Mouse (Mus musculus): ENCODE measurements around the gene Sarnp.

Sarnp gene

GRCm38 (mm10) chr10:128891296-128892094 lies 74.4 kb downstream of the Sarnp start, which contains the start of gene Gdf11:
Gene Gdf11 (minus strand): TSS chr10:128891718.
- DNase-seq = no peak

DNA sequence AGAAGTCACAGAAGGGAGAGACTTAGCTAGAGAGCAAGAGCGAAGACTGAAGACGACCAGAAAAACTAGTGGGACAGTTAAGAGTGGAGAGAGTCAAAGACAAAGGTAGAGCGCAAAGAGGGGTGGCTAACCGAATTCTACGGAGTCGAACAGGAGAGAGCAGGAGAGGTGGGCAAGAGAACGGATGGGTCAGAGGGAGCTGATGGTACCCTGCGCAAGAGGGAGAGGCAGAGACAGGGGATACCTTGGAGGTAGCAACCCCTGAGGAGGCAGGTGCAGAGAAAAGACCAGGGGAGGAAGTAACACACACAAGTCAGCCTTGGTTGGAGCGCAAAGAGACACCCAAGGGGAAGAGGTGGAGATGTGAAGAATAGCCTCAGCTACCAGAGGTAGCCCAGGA lies 75.1 kb downstream of the Sarnp start:
- no peak for DNase-seq

DNA sequence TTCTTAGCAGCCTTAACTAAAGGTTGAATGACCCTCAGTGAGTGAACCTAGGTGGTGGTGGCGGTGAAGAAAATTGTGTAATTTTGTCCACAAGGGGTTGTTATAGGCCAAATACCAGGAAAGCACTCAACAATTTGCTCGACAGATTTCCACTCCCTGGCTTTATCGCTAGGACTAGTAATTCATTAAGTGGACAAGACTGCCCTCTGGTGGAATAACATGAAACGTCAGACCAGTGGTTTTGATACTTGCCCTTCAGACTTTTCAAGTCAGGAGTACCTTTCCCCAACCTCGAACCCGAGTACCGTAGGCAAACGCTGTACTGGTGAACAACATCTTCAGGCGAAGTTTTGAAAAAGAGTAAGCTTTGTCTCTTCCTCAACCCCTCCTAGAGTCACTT lies 78.3 kb downstream of the Sarnp start:
- peak; percentile 96 for DNase-seq

DNA sequence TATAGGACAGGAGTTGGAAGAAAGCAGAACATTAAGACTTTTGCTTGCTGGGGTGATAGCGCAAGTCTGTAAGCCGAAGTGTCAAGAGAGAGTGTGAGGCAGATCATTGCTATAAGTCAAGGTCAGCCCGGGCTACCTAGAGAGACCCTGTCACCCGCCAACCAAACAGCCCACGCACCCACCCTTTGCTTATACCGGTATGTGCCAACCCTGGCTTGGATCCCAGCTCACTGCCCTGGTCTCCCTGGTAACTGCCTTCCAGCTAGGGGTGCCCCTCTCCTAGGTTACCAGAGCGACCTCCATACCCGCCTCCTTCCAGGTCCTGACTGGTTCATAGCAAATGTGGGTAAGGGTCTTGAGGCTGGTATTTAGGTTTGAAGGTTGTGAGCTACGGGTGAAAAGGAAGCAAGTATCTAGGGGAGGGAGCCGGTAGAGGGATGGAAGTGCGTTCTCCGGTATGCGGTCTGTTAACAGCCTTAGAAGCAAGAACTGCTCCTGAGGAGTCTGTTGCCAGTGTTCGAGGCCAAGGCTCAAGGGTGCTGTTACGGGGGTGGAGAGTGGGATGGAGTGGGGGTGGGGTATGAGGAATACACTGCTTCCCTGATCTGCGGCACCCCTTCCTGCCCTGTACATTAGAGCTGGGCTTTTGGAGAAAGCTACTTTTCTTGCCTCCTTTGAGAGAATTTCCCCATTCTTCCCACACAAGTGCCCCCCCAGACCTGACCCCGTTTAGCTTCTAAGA lies 79.0 kb downstream of the Sarnp start:
- DNase-seq = peak; percentile 65

- no peak for DNase-seq
Measured at GRCm38 (mm10) chr10:128896807-128897206, 79.7 kb downstream of the Sarnp start.

DNA sequence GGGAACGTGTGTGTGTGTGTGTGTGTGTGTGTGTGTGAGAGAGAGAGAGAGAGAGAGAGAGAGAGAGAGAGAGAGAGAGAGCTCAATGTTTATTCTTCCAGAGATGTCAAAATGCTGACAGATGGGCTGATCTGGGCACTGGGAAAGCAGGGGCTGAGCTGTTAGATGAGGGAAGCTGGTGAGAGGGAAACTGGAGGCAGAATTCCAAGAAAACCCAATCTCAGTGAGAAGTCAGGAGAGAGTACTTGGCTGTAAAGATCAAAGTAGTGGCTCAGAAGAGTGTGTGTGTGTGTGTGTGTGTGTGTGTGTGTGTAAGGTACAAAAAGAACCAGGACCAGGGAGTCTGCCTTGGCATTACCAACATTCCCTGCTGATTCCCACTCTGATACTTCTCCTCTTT lies 80.4 kb downstream of the Sarnp start:
- DNase-seq = no peak

DNA sequence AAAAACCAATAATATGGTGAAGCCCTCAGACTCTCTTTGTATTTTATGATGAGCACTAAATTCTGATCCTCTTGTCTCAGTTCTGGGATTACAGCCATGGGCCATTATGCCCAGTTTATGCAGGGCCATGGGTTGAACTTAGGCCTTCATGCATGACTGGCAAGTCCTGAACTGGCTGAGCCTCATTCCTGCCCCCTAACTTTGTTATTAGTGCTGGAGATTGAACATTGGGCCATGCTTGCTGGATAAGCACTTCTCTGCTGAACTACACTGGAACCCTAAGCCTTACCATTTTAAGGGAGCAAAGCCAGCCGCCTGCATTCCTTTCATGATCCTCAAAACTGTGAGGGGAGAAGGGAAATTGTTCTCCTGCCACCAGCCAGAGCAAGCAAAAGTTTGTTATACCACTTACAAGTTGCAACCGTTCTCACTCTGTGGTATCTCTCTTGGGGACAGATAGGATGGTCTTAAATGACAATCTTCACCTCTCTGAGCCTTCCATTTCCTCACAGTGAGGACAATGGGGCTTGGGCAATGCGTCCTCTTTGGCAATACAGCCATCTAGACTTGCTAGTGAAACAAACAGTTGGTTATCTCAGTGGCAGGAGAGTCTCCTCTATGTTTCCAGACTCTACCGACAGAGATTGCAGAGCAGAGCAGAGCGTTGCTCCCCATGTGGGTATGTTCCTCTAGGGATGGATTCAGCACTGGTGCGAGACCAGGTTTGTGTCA lies 82.8 kb downstream of the Sarnp start:
- DNase-seq = peak; percentile 93

- DNase-seq = peak; percentile 20
Measured at GRCm38 (mm10) chr10:128900698-128901097, 83.6 kb downstream of the Sarnp start, which contains the start of gene Cd63. Gene Cd63 (plus strand): TSS chr10:128900989.

- no peak for DNase-seq
Measured at GRCm38 (mm10) chr10:128901409-128901808, 84.3 kb downstream of the Sarnp start.

- peak; percentile 71 for DNase-seq
Measured at GRCm38 (mm10) chr10:128902409-128902988, 85.4 kb downstream of the Sarnp start.

- peak; percentile 79 for DNase-seq
Measured at GRCm38 (mm10) chr10:128904812-128905211, 87.7 kb downstream of the Sarnp start.

DNA sequence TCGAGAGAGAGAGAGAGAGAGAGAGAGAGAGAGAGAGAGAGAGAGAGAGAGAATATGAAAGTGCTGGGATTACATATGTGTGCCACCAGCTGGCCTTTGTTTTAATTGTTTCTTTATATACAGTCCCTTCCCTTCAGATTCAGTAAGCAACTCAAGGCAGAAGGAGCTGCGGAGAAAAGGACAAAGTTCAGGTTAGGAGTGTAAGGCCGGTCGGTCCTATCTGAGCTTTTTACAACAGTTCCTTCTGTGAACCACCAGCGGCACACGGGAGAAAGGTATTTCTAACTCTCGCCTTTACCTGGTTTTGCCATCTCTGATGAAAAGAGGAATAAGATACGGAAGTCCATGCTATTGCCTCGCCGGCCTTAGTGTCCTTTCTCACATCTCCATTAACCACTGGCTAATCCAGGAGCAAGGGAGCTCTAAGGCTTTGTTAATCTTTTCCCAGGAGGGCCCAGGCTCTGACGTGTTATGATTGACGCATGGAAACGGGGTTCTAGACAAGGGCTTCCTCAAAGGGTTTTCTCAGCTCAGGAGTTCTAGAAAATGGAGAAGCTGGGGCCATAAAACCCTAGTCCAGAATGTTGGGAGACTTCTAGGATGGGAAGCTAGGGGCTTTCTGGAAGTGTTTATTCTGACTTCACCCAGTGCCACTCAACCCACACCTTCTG lies 91.8 kb downstream of the Sarnp start:
- peak; percentile 91 for DNase-seq

GRCm38 (mm10) chr10:128909567-128910028 lies 92.5 kb downstream of the Sarnp start:
- peak; percentile 95 for DNase-seq

GRCm38 (mm10) chr10:128910066-128910841 lies 93.1 kb downstream of the Sarnp start:
- DNase-seq = peak; percentile 64

DNA sequence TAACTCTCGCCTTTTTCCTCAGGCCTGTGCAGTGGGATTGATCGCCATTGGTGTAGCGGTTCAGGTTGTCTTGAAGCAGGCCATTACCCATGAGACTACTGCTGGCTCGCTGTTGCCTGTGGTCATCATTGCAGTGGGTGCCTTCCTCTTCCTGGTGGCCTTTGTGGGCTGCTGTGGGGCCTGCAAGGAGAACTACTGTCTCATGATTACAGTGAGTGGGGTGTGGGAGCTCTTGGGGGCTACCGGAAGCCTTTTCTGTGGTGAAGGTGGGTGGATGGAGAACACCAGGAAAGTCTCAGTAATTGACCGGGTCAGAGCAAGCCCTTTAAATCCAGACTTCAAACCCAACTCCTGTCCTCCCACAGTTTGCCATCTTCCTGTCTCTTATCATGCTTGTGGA lies 94.3 kb downstream of the Sarnp start:
- DNase-seq = no peak

- DNase-seq = no peak
Measured at GRCm38 (mm10) chr10:128912268-128912667, 95.1 kb downstream of the Sarnp start.

- no peak for DNase-seq
Measured at GRCm38 (mm10) chr10:128912791-128913190, 95.7 kb downstream of the Sarnp start.

GRCm38 (mm10) chr10:128913219-128913618 lies 96.1 kb downstream of the Sarnp start:
- DNase-seq = peak; percentile 96

GRCm38 (mm10) chr10:128913696-128914095 lies 96.6 kb downstream of the Sarnp start:
- DNase-seq = peak; percentile 51

- DNase-seq = no peak
Measured at GRCm38 (mm10) chr10:128915550-128915949, 98.4 kb downstream of the Sarnp start.

GRCm38 (mm10) chr10:128916665-128917064 lies 99.5 kb downstream of the Sarnp start:
- DNase-seq = no peak
